Mouse (Mus musculus): ENCODE measurements around the gene Rab11b. TPM values are rescaled to one million over a fixed set of nuclear protein-coding genes. Genes with fewer than 3 reads are reported as not detected.
"Not testable (repeated sequence)": the region's sequence is repeated elsewhere in the genome, so short reads cannot be mapped to it uniquely, and the experiment has no call there.

Rab11b gene
- polyA plus RNA-seq, 1 experiment from 2014 or later, result 504 TPM

DNA sequence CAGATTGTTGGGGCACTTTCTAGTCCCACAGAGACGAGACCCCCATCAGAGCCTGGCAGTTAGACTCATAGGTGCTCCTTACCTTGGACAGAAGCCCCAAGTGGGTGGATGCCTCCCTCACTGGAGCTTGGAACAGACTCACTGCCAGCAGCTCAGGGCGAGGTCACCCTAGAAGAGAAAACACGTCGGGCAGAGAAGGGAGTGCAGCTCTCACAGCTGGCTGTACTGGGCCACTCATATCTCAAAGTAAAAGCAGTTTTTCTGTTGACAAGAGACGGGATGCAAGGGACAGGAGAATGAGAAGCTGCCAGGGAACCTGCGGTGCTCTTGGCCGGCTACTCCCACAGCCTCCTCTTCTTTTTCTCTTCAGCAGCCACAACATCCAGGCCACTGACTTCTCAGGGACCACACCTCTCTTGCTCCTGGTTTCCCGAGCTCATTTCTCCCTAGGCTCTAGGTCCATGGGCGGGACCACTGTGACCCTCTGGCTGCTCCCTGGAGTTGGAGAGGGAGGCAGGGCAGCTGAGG is 27.7 kb downstream of the Rab11b start:
- 79% methylated on average over 9 of the region's 9 CpGs for WGBS
- H3K4me1 ChIP-seq (replicated peaks), result not testable (repeated sequence)

DNA sequence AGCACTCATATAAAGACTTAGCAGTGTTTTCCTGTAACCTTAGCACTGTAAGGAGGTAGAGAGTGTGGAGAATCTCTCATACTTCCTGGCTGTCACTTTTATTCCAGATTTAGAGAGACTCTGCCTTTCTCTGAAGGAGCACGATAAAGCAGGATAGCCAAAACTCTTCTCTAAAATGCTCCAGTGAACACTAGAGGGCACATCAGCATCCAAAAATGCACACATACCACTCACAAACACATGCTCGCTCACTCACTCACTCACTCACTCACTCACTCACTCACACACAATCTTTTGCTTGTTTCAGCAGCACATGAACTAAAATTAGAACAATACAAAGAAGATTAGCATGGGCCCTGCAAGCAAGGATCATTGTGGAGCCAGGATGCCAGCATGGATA is 31.1 kb downstream of the Rab11b start:
- H3K9me3 ChIP-seq, result peaks cover 5% of the 10 kb centered on the region; the same call in 1 of the 2 replicates
- H3K9ac ChIP-seq, result no peak overlapping the region
- WGBS, result 84% methylated on average over 2 of the region's 2 CpGs
- H3K4me2 ChIP-seq, result no peak overlapping the region
- H3K4me3 ChIP-seq, result no peak overlapping the region
- H3K27ac ChIP-seq (replicated peaks), result no peak overlapping the region
- no peaks in the 10 kb centered on the region for H3K36me3 ChIP-seq
- H3K4me1 ChIP-seq (replicated peaks), result no peaks in the 10 kb centered on the region
- ATAC-seq (ENCODE audit: low read depth), result no peak
- no peaks in the 10 kb centered on the region for H3K27me3 ChIP-seq

More for the DNA sequence above, 27.7 kb downstream of the Rab11b start:
- H3K4me2 ChIP-seq; H3K27me3 ChIP-seq; H3K9ac ChIP-seq; H3K4me3 ChIP-seq; ATAC-seq (ENCODE audit: low read depth); H3K9me3 ChIP-seq; H3K27ac ChIP-seq (replicated peaks); H3K36me3 ChIP-seq: not testable (repeated sequence)

DNA sequence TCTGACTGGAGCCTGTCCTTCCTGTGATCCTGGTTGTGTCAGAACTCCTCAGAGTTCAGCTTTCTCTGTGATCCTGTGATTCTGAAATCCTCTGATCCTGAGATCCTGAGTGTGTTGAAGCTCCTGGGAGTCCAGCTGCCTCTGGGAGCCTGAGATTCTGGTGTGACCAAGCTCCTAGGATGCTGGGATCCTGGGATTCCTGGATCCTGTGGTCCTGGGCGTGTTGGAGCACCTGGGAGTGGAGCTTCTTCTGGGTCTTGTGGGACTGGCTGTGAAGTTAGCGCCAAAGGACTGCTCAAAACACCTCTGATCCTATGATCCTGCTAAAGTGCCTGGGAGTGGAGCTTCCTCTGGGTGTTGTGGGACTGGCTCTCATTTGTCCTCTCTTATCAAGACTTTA is 31.9 kb downstream of the Rab11b start:
- ATAC-seq (ENCODE audit: low read depth), result no peak
- Histone ChIP-seq H3K4me3 (no peak overlapping the region), H3K27ac (replicated peaks) (no peak overlapping the region), H3K9ac (no peak overlapping the region), H3K4me1 (replicated peaks) (no peaks in the 10 kb centered on the region), H3K27me3 (no peaks in the 10 kb centered on the region), H3K4me2 (no peak overlapping the region), H3K36me3 (no peaks in the 10 kb centered on the region), H3K9me3 (peaks cover 5% of the 10 kb centered on the region; the same call in 1 of the 2 replicates)
- 71% methylated on average over 2 of the region's 2 CpGs for WGBS

DNA sequence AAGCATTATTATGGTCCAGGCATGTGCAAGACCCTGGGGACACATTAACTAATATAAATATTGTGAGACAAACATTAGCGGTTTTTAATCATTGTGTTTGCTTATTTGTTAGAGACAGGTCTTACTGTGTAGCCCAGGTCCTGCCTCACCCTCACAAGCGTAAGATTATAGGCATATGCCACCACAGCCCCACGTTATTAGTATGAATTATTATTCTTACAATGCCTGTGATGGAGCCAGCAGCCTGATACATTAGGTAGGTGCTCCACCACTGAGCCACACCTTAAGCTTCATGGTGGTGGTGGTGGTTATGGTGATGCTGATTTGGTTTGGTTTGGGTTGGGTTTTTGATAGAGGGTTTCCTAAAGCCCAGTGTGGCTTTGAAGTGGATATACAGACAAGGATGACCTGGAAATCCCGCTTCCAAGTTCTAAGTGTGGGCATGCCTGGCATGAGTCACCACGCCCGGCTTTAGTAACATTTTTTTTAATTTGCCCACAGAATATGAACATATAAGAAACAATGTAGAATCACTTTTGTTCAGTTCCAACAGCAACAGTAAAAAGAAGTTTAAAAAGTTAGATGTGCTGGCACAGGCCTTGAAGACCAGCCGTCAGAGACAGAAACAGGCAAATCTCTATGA is 40.5 kb downstream of the Rab11b start:
- Histone ChIP-seq H3K9ac (no peak overlapping the region), H3K27ac (replicated peaks) (no peak overlapping the region), H3K4me3 (no peak overlapping the region), H3K9me3 (no peaks in the 10 kb centered on the region), H3K27me3 (no peaks in the 10 kb centered on the region), H3K36me3 (peaks cover 6% of the 10 kb centered on the region; the same call in 1 of the 2 replicates), H3K4me2 (no peak overlapping the region), H3K4me1 (replicated peaks) (peaks cover 13% of the 10 kb centered on the region)
- ATAC-seq (ENCODE audit: low read depth), result no peak
- WGBS, result 95% methylated on average over 7 of the region's 7 CpGs

DNA sequence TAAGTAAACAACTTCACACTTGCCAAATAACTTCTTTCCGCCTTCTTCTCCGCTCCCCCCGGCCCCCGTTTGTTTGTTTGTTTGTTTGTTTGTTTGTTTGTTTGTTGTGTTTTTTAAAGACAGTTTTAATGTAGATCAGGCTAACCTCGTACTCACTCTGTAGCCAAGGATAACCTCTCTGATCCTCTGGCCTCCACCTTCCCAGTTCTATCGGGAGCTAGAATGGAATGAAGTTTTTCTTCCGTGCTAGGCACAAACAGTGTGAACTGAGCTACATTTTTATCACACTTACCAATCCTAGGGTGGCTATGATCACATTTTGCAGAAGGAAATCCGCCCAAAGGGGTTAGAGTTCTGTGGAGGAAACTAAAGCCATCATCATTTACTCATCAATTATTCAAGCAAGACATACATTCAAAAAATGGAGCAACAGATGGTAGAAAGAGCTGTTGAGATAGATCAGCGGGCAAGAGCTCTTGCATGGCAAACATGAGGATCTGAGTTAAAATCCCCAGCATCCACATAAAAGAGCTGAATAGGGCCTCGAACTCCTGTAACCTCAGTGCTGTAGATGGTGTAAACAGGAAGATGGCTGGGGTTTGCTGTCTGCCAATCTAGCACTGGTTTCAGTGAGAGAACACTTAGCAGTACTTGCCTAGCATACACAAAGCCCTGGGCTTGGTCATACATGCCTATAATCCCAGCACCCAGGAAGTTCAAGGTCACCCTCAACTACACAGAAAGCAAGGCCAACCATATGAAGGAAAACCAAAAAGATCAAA is 41.2 kb downstream of the Rab11b start:
- Histone ChIP-seq H3K4me2 (peak overlapping the region; percentile 74), H3K27me3 (no peaks in the 10 kb centered on the region), H3K4me1 (replicated peaks) (peaks cover 13% of the 10 kb centered on the region), H3K9ac (no peak overlapping the region), H3K4me3 (peak overlapping the region; percentile 88), H3K27ac (replicated peaks) (no peak overlapping the region), H3K9me3 (no peaks in the 10 kb centered on the region), H3K36me3 (peaks cover 6% of the 10 kb centered on the region; the same call in 1 of the 2 replicates)
- 45% methylated on average over 10 of the region's 10 CpGs for WGBS
- ATAC-seq (ENCODE audit: low read depth), result peak; percentile 41

DNA sequence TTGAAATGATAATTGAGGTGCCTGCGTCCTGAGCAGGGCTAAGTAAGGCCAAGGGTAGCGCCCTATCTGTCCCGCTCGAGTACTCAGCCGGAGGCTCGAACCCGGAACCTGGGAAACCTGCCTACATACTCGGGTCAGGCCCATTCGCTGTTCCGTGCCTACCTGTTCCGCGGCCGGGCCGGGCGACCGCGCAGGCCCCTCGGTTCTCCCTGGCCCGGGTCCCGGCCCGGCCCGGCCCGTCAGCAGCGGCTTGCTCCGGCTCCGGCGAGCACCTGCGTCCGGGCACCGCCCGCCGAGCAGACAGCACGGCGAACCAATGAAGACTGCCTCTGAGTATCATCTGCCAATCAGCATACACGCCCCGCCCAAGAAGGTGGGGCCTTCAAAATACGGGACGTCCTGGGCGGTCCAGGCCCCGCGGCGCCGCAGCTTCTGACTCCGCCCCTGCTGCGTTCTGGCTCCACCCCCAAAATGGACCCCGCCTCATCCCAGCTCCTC is 41.9 kb downstream of the Rab11b start, which contains the start of gene March2:
Gene March2 (minus strand): TSS at position 287 of the 498 bp plus-strand sequence.
- Histone ChIP-seq H3K9ac (peak within 1 kb of the TSS; percentile 82), H3K27ac (replicated peaks) (no peak within 1 kb of the TSS), H3K9me3 (no peaks in the 10 kb centered on the region), H3K4me1 (replicated peaks) (peaks cover 13% of the 10 kb centered on the region), H3K4me2 (peak within 1 kb of the TSS; percentile 74), H3K4me3 (peak within 1 kb of the TSS; percentile 88), H3K27me3 (no peaks in the 10 kb centered on the region), H3K36me3 (peaks cover 6% of the 10 kb centered on the region; the same call in 1 of the 2 replicates)
- peak; percentile 100 for ATAC-seq (ENCODE audit: low read depth)
- WGBS, result 2% methylated on average over 46 of the region's 46 CpGs

DNA sequence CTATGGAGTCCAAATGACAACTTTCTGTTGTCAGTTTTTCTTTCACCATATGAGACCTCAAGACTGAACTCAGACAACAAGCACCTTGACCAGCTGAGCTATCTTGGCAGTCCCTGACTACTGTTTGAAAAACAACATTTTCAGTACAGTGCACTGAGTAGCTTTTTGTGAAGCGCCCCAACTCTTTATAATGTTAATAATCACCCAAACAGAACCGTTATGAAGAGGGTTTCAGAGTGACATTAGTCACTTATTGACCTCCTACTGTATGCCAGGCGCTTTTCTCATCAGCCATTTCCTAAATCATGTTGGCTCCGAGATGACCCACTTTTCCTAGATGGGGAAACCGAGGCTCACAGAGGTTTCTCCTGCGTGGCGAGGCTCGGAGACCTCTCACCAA is 42.3 kb downstream of the Rab11b start:
- no peaks in the 10 kb centered on the region for H3K27me3 ChIP-seq
- H3K9me3 ChIP-seq, result no peaks in the 10 kb centered on the region
- H3K4me2 ChIP-seq, result peak overlapping the region; percentile 74
- WGBS, result 7% methylated on average over 8 of the region's 8 CpGs
- peaks cover 6% of the 10 kb centered on the region; the same call in 1 of the 2 replicates for H3K36me3 ChIP-seq
- ATAC-seq (ENCODE audit: low read depth), result 0 out of 2 replicates have a peak, but pooled peaks have one; percentile 0
- H3K4me3 ChIP-seq, result peak overlapping the region; percentile 88
- H3K4me1 ChIP-seq (replicated peaks), result peaks cover 13% of the 10 kb centered on the region
- peak overlapping the region; percentile 82 for H3K9ac ChIP-seq
- no peak overlapping the region for H3K27ac ChIP-seq (replicated peaks)

DNA sequence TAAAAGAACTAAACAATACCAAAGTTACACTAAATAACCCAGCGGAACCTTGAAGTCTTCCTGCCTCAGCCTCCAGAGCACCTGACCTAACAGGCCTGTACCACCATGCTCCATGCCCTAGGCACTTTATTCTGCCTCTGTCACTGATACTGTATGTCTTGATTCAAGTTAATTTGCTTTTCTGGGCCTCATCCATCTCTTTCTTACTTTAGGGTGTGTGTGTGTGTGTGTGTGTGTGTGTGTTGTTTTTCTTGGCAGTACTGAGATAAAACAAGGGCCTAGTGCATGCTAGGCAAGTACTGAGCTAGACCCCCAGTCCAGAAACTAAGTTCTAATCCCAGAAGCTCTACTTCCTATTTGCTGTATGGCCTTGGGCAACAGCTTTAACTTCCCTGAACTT is 43.1 kb downstream of the Rab11b start:
- no peak for ATAC-seq (ENCODE audit: low read depth)
- peak overlapping the region; percentile 74; the same call in 1 of the 2 replicates for H3K4me2 ChIP-seq
- peaks cover 6% of the 10 kb centered on the region; the same call in 1 of the 2 replicates for H3K36me3 ChIP-seq
- 97% methylated on average over 1 of the region's 1 CpGs for WGBS
- no peak overlapping the region for H3K9ac ChIP-seq
- H3K27ac ChIP-seq (replicated peaks), result no peak overlapping the region
- H3K9me3 ChIP-seq, result no peaks in the 10 kb centered on the region
- H3K4me3 ChIP-seq, result no peak overlapping the region
- H3K27me3 ChIP-seq, result no peaks in the 10 kb centered on the region
- H3K4me1 ChIP-seq (replicated peaks), result peaks cover 13% of the 10 kb centered on the region

DNA sequence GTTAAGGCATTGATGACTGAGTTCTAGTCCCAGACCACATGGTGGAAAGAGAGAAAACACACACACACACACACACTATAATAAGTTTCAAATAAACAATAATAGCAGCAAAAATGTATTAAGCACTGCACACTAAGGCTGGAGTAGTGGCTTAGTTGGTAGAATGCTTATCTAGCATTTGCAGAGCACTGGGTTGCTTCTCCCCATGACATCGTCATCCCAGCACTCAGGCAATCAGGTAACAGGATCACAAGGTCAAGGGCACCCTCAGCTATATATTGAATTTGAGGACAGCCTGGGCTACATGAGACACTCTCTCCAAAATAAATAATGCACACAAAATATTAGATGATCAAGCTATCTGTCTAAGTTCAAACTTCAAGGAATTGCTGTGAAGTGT is 45.6 kb downstream of the Rab11b start:
- peaks cover 13% of the 10 kb centered on the region for H3K4me1 ChIP-seq (replicated peaks)
- no peaks in the 10 kb centered on the region for H3K9me3 ChIP-seq
- H3K4me3 ChIP-seq, result no peak overlapping the region
- H3K4me2 ChIP-seq, result no peak overlapping the region
- no peak overlapping the region for H3K9ac ChIP-seq
- peaks cover 17% of the 10 kb centered on the region for H3K36me3 ChIP-seq
- 84% methylated on average over 1 of the region's 1 CpGs for WGBS
- H3K27me3 ChIP-seq, result no peaks in the 10 kb centered on the region
- ATAC-seq (ENCODE audit: low read depth), result no peak
- H3K27ac ChIP-seq (replicated peaks), result no peak overlapping the region

DNA sequence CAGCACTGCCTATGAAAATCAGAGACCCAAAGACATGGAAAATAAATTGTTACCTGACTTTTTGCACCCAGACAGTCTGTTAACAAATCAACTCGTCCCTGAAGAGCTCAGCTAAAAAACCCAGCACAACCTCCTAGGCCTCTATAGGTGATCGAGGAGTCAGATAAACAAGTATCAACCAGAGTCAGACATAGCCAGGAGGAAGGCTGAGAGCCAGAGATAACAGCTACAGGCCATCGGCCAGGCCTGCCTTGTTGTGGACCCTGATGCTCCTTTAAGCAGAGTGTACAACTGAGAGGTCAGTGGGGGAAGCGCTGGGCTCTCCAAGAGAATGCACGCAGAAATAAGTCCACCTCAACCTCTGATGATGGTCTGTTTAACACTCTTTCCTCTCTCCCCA is 47.1 kb downstream of the Rab11b start:
- no peak overlapping the region for H3K27ac ChIP-seq (replicated peaks)
- H3K4me2 ChIP-seq, result no peak overlapping the region
- no peak overlapping the region for H3K4me3 ChIP-seq
- H3K4me1 ChIP-seq (replicated peaks), result peaks cover 13% of the 10 kb centered on the region
- H3K9me3 ChIP-seq, result no peaks in the 10 kb centered on the region
- no peak overlapping the region for H3K9ac ChIP-seq
- no peak for ATAC-seq (ENCODE audit: low read depth)
- H3K36me3 ChIP-seq, result peaks cover 31% of the 10 kb centered on the region
- H3K27me3 ChIP-seq, result no peaks in the 10 kb centered on the region
- 85% methylated on average over 5 of the region's 5 CpGs for WGBS

DNA sequence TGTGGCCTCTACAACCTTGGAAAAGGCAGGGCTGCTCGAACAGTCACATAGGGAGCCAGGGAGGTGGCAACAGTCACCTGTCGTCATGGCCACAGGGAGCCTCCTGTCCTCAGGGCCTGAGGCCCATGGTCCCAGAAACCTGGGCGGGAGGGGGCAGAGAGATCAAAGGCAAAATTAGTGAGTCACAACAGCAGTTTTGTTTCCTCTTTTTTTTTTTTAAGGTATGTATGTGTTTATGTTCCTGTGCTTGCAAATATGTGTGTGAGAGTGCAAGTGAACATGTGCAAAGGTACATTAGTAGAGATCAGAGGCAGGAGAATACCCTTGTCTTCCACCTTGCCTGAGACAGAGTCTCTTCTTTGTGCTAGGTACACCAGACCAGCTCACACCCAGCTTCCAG is 50.5 kb downstream of the Rab11b start:
- WGBS, result 85% methylated on average over 3 of the region's 3 CpGs
- Histone ChIP-seq H3K27me3 (no peaks in the 10 kb centered on the region), H3K4me3 (no peak overlapping the region), H3K9me3 (no peaks in the 10 kb centered on the region), H3K9ac (no peak overlapping the region), H3K4me2 (no peak overlapping the region), H3K36me3 (peaks cover 58% of the 10 kb centered on the region), H3K4me1 (replicated peaks) (no peaks in the 10 kb centered on the region), H3K27ac (replicated peaks) (no peak overlapping the region)
- no peak for ATAC-seq (ENCODE audit: low read depth)

DNA sequence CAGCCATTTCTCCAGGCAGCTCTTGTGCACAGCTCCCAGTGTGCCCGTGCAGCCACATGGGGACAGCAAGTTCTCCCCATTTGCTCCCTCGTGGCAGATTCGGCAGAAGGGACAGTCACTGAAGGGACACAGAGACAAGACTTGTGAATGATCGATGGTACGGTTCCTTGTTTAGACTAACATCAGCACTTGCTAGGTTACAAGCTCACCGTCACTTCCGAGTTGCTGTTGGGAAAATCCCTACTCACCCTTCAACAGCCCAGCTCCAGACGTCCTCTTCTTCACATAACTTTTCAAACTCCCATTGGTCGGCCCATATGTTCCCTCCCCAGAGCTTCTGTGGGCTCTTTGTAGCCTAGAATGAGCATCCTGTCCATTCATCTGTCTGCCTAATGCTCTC is 57.2 kb downstream of the Rab11b start:
- no peak for ATAC-seq (ENCODE audit: low read depth)
- Histone ChIP-seq H3K36me3 (peaks cover 66% of the 10 kb centered on the region), H3K4me2 (no peak overlapping the region), H3K9ac (no peak overlapping the region), H3K4me3 (no peak overlapping the region), H3K9me3 (no peaks in the 10 kb centered on the region), H3K4me1 (replicated peaks) (no peaks in the 10 kb centered on the region), H3K27ac (replicated peaks) (no peak overlapping the region), H3K27me3 (no peaks in the 10 kb centered on the region)
- 89% methylated on average over 9 of the region's 9 CpGs for WGBS
